Mouse (Mus musculus): ENCODE results near the gene Smpd4.
"Not testable (repeated sequence)": the region's sequence is repeated elsewhere in the genome, so short reads cannot be mapped to it uniquely, and the experiment has no call there.

Smpd4 gene

GRCm38 (mm10) chr16:17619198-17620105 is at the start of gene Smpd4:
TSS of gene Smpd4 (plus strand) at chr16:17619354.
- no peak for DNase-seq (ENCODE audit: extremely low read depth, low read depth, low spot score)

- DNase-seq (ENCODE audit: extremely low read depth, low read depth, low spot score) = peak; percentile 52
These were observed 43.0 kb upstream of the Smpd4 start for GRCm38 (mm10) chr16:17575870-17576824.

DNA sequence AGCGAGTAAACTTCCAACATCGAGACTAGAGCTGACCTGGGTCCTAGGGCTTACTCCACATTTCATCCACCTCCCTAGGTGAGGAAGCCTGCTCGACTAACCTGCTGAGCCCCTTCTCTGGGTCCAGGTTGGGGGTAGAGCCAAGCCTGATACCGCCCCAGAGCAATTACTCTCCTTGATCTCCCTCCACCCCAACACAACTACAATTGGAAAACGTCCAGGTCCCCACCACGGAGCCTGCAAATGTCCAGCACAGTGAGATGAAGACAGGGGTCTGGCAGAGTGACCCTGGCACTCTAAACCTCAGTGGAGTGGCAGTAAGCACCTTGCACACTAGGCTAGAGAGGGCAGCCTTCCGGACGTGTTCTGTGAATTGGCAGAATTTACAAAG is 42.3 kb upstream of the Smpd4 start:
- no peak for DNase-seq (ENCODE audit: extremely low read depth, low read depth, low spot score)

DNA sequence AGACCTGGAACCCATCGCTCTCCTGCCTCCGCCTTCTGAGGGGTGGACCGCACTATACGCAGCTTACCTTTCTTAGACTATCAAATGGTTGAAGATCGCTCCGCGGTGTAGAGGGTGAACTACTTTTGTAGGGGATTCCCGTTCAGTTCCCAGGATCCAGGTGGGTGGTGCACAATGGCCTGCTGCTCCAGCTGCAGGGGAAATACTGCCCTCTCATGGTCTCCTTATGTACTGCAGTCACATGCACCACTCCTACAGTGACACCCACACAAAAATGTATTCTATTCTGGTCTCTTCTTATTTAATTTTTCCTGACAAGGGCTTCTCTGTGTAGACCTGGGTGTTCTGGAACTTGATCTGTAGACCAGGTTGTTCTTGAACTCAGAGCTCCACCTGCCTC is 36.1 kb upstream of the Smpd4 start, which contains the start of gene Slc7a4:
Gene Slc7a4 (minus strand): TSS at position 151 of the 400 bp plus-strand sequence.
- DNase-seq (ENCODE audit: extremely low read depth, low read depth, low spot score) = no peak

GRCm38 (mm10) chr16:17584555-17584954 is 34.6 kb upstream of the Smpd4 start:
- no peak for DNase-seq (ENCODE audit: extremely low read depth, low read depth, low spot score)

DNA sequence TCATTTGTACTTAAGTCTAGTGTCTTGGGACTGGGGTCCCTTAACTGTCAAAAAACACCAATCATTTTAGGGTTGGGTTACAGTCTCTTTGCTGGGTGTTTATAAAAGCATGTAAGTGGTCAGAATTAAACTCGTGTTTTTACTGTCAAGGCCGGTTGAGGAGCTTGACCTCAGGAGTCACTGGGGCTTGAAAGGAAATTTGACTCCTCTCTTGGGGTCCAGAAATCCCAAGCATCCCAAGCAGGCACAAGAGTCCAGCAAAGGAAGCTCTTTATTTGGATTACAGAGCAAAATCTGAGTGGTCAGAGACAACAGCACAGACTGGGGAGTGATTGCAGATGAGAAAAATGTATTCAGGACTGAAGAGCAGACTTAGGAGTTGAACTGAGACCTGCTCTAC is 28.4 kb upstream of the Smpd4 start:
- DNase-seq (ENCODE audit: extremely low read depth, low read depth, low spot score) = no peak

- no peak for DNase-seq (ENCODE audit: extremely low read depth, low read depth, low spot score)
These were observed 18.1 kb upstream of the Smpd4 start for GRCm38 (mm10) chr16:17600944-17601562.

GRCm38 (mm10) chr16:17604941-17605340 is 14.2 kb upstream of the Smpd4 start:
- no peak for DNase-seq (ENCODE audit: extremely low read depth, low read depth, low spot score)

DNA sequence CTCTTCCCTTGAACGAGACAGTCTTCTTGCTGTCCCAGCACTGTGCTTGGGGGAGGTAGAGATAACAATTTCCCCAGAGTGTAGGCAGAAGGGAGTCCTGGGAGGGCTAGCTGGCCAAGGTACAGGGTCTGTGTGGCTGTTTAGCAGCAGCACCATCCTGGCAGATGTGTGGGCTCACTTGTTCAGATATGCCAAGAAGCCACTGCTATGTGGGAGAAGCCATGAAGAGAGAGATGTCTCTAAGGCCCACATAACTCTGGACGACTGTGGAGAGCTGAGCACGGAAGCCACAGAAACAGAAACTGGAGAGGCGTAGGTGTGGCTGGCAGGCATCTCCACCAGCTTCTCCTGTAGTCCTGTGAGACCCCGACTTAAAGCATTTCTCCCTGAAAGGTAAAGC is 13.5 kb upstream of the Smpd4 start:
- no peak for DNase-seq (ENCODE audit: extremely low read depth, low read depth, low spot score)

- DNase-seq (ENCODE audit: extremely low read depth, low read depth, low spot score) = no peak
These were observed 7.8 kb upstream of the Smpd4 start for GRCm38 (mm10) chr16:17611383-17611782.

DNA sequence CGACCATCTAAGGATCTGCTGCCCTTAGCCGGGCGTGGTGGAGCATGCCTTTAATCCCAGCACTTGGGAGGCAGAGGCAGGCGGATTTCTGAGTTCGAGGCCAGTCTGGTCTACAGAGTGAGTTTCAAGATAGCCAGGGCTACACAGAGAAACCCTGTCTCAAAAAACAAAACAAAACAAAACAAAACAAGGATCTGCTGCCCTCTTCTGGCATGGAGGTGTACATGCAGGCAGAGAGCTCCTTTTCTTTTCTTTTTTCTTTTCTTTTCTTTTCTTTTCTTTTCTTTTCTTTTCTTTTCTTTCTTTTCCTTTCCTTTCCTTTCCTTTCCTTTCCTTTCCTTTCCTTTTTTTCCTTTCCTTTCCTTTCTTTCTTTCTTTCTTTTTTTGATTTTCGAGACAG is 4.4 kb upstream of the Smpd4 start:
- not testable (repeated sequence) for DNase-seq (ENCODE audit: extremely low read depth, low read depth, low spot score)

DNA sequence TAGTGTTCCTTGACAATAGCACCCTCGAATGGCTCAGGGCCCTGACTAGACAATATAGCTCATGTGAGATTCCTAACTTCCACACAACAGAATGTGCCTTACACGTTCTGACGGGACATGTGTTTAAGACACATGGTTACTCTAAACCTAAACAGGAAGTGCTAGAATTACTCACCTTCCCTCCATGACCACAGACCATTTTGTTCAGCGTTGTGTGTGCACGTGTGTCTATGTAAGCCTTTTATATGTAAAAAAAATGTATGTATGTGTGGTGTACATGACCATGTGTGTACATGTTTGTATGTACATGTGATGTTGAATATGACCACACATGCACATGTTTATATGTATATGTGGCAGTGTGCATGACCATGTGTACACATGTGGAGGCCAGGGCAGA is 2.9 kb upstream of the Smpd4 start:
- no peak for DNase-seq (ENCODE audit: extremely low read depth, low read depth, low spot score)

GRCm38 (mm10) chr16:17617922-17618565 is 1.1 kb upstream of the Smpd4 start:
- no peak for DNase-seq (ENCODE audit: extremely low read depth, low read depth, low spot score)

DNA sequence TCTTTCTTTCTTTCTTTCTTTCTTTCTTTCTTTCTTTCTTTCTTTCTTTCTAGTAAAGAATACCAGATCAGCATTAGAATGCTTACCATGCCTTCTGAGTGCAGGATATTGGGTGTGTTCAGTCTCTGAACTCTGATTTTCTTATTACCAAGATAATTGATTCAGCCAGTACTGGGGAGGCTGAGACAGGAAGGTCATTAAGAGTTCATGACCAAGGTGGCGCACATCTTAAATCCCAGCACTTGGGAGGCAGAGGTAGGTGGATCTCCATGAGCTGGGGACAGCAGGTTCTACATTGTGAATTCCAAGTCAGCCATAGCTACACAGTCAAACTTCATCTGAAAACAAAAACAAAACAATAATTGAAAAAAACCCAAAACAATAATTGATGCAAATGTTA is 2.8 kb downstream of the Smpd4 start:
- DNase-seq (ENCODE audit: extremely low read depth, low read depth, low spot score) = no peak

- DNase-seq (ENCODE audit: extremely low read depth, low read depth, low spot score) = no peak
These were observed 6.5 kb downstream of the Smpd4 start for GRCm38 (mm10) chr16:17625488-17626268.

- DNase-seq (ENCODE audit: extremely low read depth, low read depth, low spot score) = no peak
These were observed 7.1 kb downstream of the Smpd4 start for GRCm38 (mm10) chr16:17626269-17626555.

- no peak for DNase-seq (ENCODE audit: extremely low read depth, low read depth, low spot score)
These were observed 13.4 kb downstream of the Smpd4 start for GRCm38 (mm10) chr16:17632580-17632979.

DNA sequence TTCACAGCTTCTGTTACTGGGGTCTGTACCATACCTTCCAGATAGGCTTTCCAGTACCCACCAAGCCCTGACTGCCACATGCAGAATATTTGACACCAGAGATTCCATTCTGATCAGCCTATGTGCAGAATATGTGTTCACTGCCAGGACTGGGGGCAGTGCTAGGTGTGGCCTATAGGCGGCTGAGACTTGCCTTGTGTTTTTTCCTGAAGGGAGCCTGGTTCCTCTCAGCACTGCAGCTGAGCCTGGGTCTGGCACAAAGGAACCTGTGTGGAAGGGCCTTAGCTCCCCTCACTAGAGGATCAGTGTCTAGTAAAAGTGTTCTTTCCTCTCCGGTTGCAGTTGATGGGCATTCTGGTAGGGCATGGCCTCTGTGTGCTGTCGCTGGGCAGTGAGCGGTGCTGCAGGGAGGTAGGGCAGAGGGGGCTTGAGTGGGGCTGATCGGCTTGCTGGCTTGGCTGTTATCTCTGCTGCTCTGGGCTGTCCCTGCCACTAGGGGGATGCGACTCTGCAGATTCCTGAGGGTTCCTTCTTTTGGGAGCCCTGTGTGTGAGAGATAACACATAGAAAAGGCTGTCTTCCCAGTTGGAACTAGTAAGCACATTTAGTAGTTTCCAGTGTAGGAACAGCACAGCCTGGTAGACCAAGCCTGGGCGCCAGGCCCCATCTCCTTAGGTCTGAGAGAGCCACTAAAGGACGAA is 14.5 kb downstream of the Smpd4 start:
- DNase-seq (ENCODE audit: extremely low read depth, low read depth, low spot score) = no peak

DNA sequence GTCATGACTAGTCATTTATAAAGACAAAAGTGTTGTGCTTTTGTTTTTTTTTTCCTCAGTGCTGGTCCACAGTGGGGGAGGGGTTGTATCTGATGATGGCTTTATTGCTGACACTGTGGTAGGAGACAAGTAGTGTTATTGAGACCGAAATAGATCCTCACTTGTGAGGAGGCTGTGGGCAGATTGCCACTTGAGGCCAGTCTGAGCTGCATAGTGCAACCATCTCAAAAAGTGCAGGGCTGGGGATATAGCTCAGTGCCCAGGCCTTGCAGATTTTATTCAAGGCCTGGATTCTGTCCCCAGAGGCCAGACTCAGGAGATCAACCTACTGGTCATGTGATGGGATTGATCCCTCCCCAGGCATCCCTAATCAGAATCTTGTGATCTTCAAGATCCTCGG is 17.8 kb downstream of the Smpd4 start:
- DNase-seq (ENCODE audit: extremely low read depth, low read depth, low spot score) = no peak

DNA sequence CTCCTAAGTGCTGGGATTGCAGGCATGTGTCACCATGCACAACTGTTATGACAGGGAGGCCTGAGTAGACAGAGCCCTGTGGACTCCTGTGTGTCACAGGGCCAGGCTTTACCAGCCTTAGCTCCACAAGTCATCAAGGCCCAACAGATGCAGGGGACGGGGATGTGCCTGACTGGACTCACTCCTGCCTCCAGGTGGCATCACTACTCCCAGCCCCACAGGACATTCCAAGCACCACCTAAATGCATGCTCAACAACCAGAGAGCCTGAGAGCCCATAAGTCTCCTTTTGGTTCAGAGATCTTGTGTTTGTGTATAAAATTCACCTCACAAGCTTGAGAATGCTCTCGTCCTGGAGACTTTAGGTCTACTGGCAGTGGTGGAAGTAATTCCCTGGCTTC is 18.5 kb downstream of the Smpd4 start:
- DNase-seq (ENCODE audit: extremely low read depth, low read depth, low spot score) = no peak

Measured in fat pad, adult 2 months (tissue).